Mouse (Mus musculus): ENCODE data around the gene Fahd1. TPM values are rescaled to one million over a fixed set of nuclear protein-coding genes. Genes with fewer than 3 reads are reported as not detected.
A peak's percentile ranks its signal among the peaks of the same experiment; 100 is the strongest.

Gene Fahd1
- polyA plus RNA-seq, 1 experiment, result 5.5 TPM

GRCm38 (mm10) chr17:24857831-24858470 lies 7.8 kb upstream of the Fahd1 start:
- Histone ChIP-seq H3K79me2 (ENCODE audit: control insufficient read depth, insufficient read depth) (no peaks in the 10 kb centered on the region), H3ac (ENCODE audit: control insufficient read depth, insufficient read length, low read depth) (no peak overlapping the region), H3K4me3 (ENCODE audit: insufficient read depth, poor library complexity, severe bottlenecking) (no peak overlapping the region), H3K27me3 (ENCODE audit: control insufficient read depth, insufficient read depth, insufficient read length) (no peaks in the 10 kb centered on the region), H3K36me3 (ENCODE audit: control insufficient read depth, insufficient read depth) (no peaks in the 10 kb centered on the region), H3K79me3 (ENCODE audit: low read depth) (no peaks in the 10 kb centered on the region)
- TF ChIP-seq MYOD1 (IDR thresholded peaks at IDR 0.05; ENCODE audit: control insufficient read depth, insufficient read length, low read depth) (no peak), MAX (IDR thresholded peaks at IDR 0.05) (no peak), CEBPB (IDR thresholded peaks at IDR 0.05; ENCODE audit: low read depth) (no peak), FOSL1 (IDR thresholded peaks at IDR 0.05; ENCODE audit: insufficient read depth, low read length, poor library complexity, severe bottlenecking) (no peak)

GRCm38 (mm10) chr17:24856589-24856988 lies 6.4 kb upstream of the Fahd1 start:
- Histone ChIP-seq H3K36me3 (ENCODE audit: control insufficient read depth, insufficient read depth) (no peaks in the 10 kb centered on the region), H3K4me3 (ENCODE audit: insufficient read depth, poor library complexity, severe bottlenecking) (no peak overlapping the region), H3K79me2 (ENCODE audit: control insufficient read depth, insufficient read depth) (no peaks in the 10 kb centered on the region), H3K27me3 (ENCODE audit: control insufficient read depth, insufficient read depth, insufficient read length) (no peaks in the 10 kb centered on the region), H3K79me3 (ENCODE audit: low read depth) (no peaks in the 10 kb centered on the region), H3ac (ENCODE audit: control insufficient read depth, insufficient read length, low read depth) (no peak overlapping the region)
- TF ChIP-seq MYOD1 (IDR thresholded peaks at IDR 0.05; ENCODE audit: control insufficient read depth, insufficient read length, low read depth), result no peak
- no peak for TF ChIP-seq CTCF (IDR thresholded peaks at IDR 0.05; ENCODE audit: control insufficient read depth, insufficient read depth, insufficient read length)

- peak overlapping the region; percentile 13 for H3ac ChIP-seq (ENCODE audit: control insufficient read depth, insufficient read length, low read depth)
- no peaks in the 10 kb centered on the region for H3K36me3 ChIP-seq (ENCODE audit: control insufficient read depth, insufficient read depth)
- H3K4me3 ChIP-seq (ENCODE audit: insufficient read depth, poor library complexity, severe bottlenecking), result no peak overlapping the region
- TF ChIP-seq MYOG (IDR thresholded peaks at IDR 0.05; ENCODE audit: control insufficient read depth, extremely low read depth, insufficient read length), result no peak
- peak; percentile 91 for TF ChIP-seq FOSL1 (IDR thresholded peaks at IDR 0.05; ENCODE audit: insufficient read depth, low read length, poor library complexity, severe bottlenecking)
- TF ChIP-seq MAX (IDR thresholded peaks at IDR 0.05), result peak; percentile 53
- no peak for TF ChIP-seq CEBPB (IDR thresholded peaks at IDR 0.05; ENCODE audit: low read depth)
- peak; percentile 83 for TF ChIP-seq USF1 (IDR thresholded peaks at IDR 0.05; ENCODE audit: low read depth)
- H3K79me2 ChIP-seq (ENCODE audit: control insufficient read depth, insufficient read depth), result no peaks in the 10 kb centered on the region
- H3K79me3 ChIP-seq (ENCODE audit: low read depth), result no peaks in the 10 kb centered on the region
- no peaks in the 10 kb centered on the region for H3K27me3 ChIP-seq (ENCODE audit: control insufficient read depth, insufficient read depth, insufficient read length)
These were observed 5.8 kb upstream of the Fahd1 start for GRCm38 (mm10) chr17:24855838-24856464.

GRCm38 (mm10) chr17:24851381-24852125 lies 1.4 kb upstream of the Fahd1 start:
- Histone ChIP-seq H3K79me2 (ENCODE audit: control insufficient read depth, insufficient read depth) (peaks cover 19% of the 10 kb centered on the region), H3K79me3 (ENCODE audit: low read depth) (no peaks in the 10 kb centered on the region), H3K4me3 (ENCODE audit: insufficient read depth, poor library complexity, severe bottlenecking) (no peak overlapping the region)

GRCm38 (mm10) chr17:24850773-24851127 lies 586 bp upstream of the Fahd1 start:
- Histone ChIP-seq H3K79me3 (ENCODE audit: low read depth) (no peaks in the 10 kb centered on the region), H3K27me3 (ENCODE audit: control insufficient read depth, insufficient read depth, insufficient read length) (no peaks in the 10 kb centered on the region), H3K79me2 (ENCODE audit: control insufficient read depth, insufficient read depth) (peaks cover 19% of the 10 kb centered on the region), H3ac (ENCODE audit: control insufficient read depth, insufficient read length, low read depth) (peak overlapping the region; percentile 79), H3K4me3 (ENCODE audit: insufficient read depth, poor library complexity, severe bottlenecking) (peak overlapping the region; percentile 56), H3K36me3 (ENCODE audit: control insufficient read depth, insufficient read depth) (no peaks in the 10 kb centered on the region)
- TF ChIP-seq MAX (IDR thresholded peaks at IDR 0.05), result no peak
- no peak for TF ChIP-seq USF1 (IDR thresholded peaks at IDR 0.05; ENCODE audit: low read depth)
- TF ChIP-seq CEBPB (IDR thresholded peaks at IDR 0.05; ENCODE audit: low read depth), result no peak
- TF ChIP-seq CTCF (IDR thresholded peaks at IDR 0.05; ENCODE audit: control insufficient read depth, insufficient read depth, insufficient read length), result no peak
- no peak for TF ChIP-seq MYOD1 (IDR thresholded peaks at IDR 0.05; ENCODE audit: control insufficient read depth, insufficient read length, low read depth)
- no peak for TF ChIP-seq FOSL1 (IDR thresholded peaks at IDR 0.05; ENCODE audit: insufficient read depth, low read length, poor library complexity, severe bottlenecking)
- no peak for TF ChIP-seq MYOG (IDR thresholded peaks at IDR 0.05; ENCODE audit: control insufficient read depth, extremely low read depth, insufficient read length)

More at GRCm38 (mm10) chr17:24851381-24852125, 1.4 kb upstream of the Fahd1 start:
- Histone ChIP-seq H3K36me3 (ENCODE audit: control insufficient read depth, insufficient read depth) (no peaks in the 10 kb centered on the region), H3ac (ENCODE audit: control insufficient read depth, insufficient read length, low read depth) (no peak overlapping the region), H3K27me3 (ENCODE audit: control insufficient read depth, insufficient read depth, insufficient read length) (no peaks in the 10 kb centered on the region)
- TF ChIP-seq USF1 (IDR thresholded peaks at IDR 0.05; ENCODE audit: low read depth) (no peak), CTCF (IDR thresholded peaks at IDR 0.05; ENCODE audit: control insufficient read depth, insufficient read depth, insufficient read length) (no peak), MAX (IDR thresholded peaks at IDR 0.05) (no peak), MYOD1 (IDR thresholded peaks at IDR 0.05; ENCODE audit: control insufficient read depth, insufficient read length, low read depth) (no peak), FOSL1 (IDR thresholded peaks at IDR 0.05; ENCODE audit: insufficient read depth, low read length, poor library complexity, severe bottlenecking) (no peak), CEBPB (IDR thresholded peaks at IDR 0.05; ENCODE audit: low read depth) (no peak), MYOG (IDR thresholded peaks at IDR 0.05; ENCODE audit: control insufficient read depth, extremely low read depth, insufficient read length) (no peak)
